Mouse (Mus musculus) urinary bladder, adult 18-20 months (tissue): ENCODE data around the gene Pacs2.
A peak's percentile ranks its signal among the peaks of the same experiment; 100 is the strongest.

Experiments used
- DNase-seq, 2 experiments: peaks; one replicate each; pipeline ENCODE4 v3.0.0; 2022; ENCODE audit warnings: low spot score in 2 of 2, mixed read lengths in 2 of 2

Pacs2 gene

GRCm38 (mm10) chr12:113041481-113042439 lies 27.5 kb downstream of the Pacs2 start:
- no peak for DNase-seq

- DNase-seq = no peak
These were observed 28.2 kb downstream of the Pacs2 start for GRCm38 (mm10) chr12:113042543-113042942.

GRCm38 (mm10) chr12:113044916-113045677 lies 30.8 kb downstream of the Pacs2 start:
- peak in 1 of 2 experiments; percentile 33 for DNase-seq

- DNase-seq = no peak
These were observed 32.6 kb downstream of the Pacs2 start for GRCm38 (mm10) chr12:113046861-113047260.

- DNase-seq = no peak
These were observed 33.8 kb downstream of the Pacs2 start for GRCm38 (mm10) chr12:113048103-113048502.

- no peak for DNase-seq
These were observed 35.5 kb downstream of the Pacs2 start for GRCm38 (mm10) chr12:113049836-113050235.

- DNase-seq = no peak
These were observed 36.4 kb downstream of the Pacs2 start for GRCm38 (mm10) chr12:113050671-113051070.

GRCm38 (mm10) chr12:113051628-113052403 lies 37.5 kb downstream of the Pacs2 start:
- DNase-seq = no peak

GRCm38 (mm10) chr12:113056089-113056488 lies 41.8 kb downstream of the Pacs2 start:
- DNase-seq = no peak

GRCm38 (mm10) chr12:113060178-113060577 lies 45.9 kb downstream of the Pacs2 start:
- DNase-seq = no peak

GRCm38 (mm10) chr12:113061606-113062005 lies 47.3 kb downstream of the Pacs2 start:
- DNase-seq = no peak

- DNase-seq = no peak
These were observed 47.9 kb downstream of the Pacs2 start for GRCm38 (mm10) chr12:113062201-113062600.

GRCm38 (mm10) chr12:113063700-113064099 lies 49.4 kb downstream of the Pacs2 start:
- DNase-seq = no peak

- DNase-seq = no peak
These were observed 53.7 kb downstream of the Pacs2 start for GRCm38 (mm10) chr12:113068002-113068401.

- no peak for DNase-seq
These were observed 55.1 kb downstream of the Pacs2 start for GRCm38 (mm10) chr12:113069389-113069788.

- DNase-seq = no peak
These were observed 57.0 kb downstream of the Pacs2 start for GRCm38 (mm10) chr12:113071321-113071720.

- DNase-seq = no peak
These were observed 57.5 kb downstream of the Pacs2 start for GRCm38 (mm10) chr12:113071827-113072226.

GRCm38 (mm10) chr12:113073420-113074328 lies 59.4 kb downstream of the Pacs2 start:
- peak in 1 of 2 experiments; percentile 10 for DNase-seq

- DNase-seq = peak; percentile 76 to 85
These were observed 60.2 kb downstream of the Pacs2 start, which contains the start of gene Tex22 for GRCm38 (mm10) chr12:113074329-113075062. Gene Tex22 (plus strand): TSS chr12:113074502.

GRCm38 (mm10) chr12:113075063-113075454 lies 60.8 kb downstream of the Pacs2 start:
- DNase-seq = peak; percentile 74 to 79
